Mouse (Mus musculus): ENCODE data around the gene Foxo3.

DNA sequence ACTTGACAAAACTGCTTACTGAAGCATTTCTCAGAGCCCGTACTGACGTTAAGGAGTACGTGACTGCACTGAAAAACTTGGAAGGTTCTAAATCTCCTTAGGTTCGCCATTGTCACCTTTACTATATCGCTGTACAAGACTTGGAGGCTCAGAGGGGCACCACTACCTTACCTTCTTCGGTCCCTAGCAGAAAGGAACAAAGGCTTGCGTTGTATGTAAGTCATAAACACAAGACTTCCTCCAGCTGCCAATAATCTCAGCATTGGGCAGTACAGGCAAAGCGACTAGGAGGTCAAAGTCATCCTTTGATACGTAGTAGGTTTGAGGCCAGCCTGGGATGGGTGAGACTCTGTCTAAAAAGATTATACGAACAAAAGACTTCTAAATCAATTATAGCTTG lies 48.8 kb upstream of the Foxo3 start:
- TF ChIP-seq POLR2A (IDR thresholded peaks at IDR 0.05; ENCODE audit: extremely low read depth, insufficient read depth, low read length) (no peak), CTCF (IDR thresholded peaks at IDR 0.05; ENCODE audit: low read depth, low read length) (no peak)

All from liver, adult 2 months (tissue).